Mouse (Mus musculus): ENCODE results near the gene 4921517D22Rik. TPM values are rescaled to one million over a fixed set of nuclear protein-coding genes. Genes with fewer than 3 reads are reported as not detected.
"Not testable (repeated sequence)": the region's sequence is repeated elsewhere in the genome, so short reads cannot be mapped to it uniquely, and the experiment has no call there.

The 4921517D22Rik gene
- not detected for total RNA-seq (2022)

GRCm38 (mm10) chr13:59694008-59694407, at the start of gene 4921517D22Rik:
4921517D22Rik (minus strand) TSS chr13:59694108.
- DNase-seq (ENCODE audit: low spot score) = no peak

DNA sequence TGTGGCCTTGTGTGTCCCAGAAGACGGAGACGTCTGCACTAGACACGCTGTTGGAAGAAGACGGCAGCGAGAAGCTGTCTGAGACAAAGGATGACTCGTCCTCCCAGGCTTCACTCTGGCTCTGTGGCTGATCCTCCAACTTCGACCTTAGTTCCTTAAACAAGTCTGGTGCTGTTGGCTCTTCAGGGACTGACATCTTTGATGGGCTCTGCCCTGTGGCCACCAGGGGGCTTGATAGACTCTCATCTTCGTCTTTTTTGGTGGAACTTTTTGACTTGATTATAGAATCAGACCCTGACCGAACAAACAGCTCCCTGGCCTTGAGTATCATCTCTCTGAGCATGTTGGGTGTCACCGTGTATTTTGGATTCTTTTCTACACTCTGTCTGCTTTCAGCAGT, 47.8 kb upstream of the 4921517D22Rik start:
- peak; percentile 16 for DNase-seq (ENCODE audit: low spot score)

DNA sequence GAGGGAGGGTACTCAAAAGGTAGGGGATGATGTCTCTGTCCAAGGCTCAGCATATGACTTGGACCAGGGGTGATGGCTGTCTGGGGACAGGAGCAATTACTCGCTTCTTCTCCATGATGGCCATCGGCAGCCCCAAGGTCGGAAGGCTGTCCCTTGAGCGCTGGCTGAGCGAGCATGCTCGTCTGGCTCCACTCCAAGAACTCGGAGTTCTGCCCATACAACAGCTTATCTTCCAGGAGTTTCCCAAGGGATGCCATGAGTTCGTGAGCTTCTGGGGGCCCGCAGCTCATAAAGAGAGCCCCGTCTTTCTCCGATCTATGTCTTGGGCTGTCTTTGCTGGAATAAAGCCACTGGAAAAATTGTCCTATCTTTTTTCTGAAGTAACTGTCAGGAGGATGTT, 47.2 kb upstream of the 4921517D22Rik start:
- DNase-seq (ENCODE audit: low spot score) = peak; percentile 57

DNA sequence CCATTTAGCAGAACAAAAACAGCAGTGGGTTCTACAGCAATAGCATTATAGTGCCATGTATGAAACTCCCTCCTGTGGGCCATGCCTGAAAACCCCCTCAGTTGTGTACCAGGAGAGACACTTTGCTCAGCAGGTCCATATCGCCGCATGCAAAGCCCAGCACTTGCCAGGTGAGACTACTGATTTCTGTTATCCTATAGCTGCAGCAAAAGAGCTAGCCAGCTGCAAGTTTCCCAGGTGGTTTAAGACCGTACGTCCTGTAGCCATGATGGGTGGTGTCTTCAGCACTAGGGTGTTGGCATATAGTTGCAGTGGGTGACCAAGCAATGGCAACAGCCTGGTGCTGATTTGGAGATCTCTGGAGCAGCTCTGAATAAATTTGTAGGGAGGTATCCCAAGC, 45.5 kb upstream of the 4921517D22Rik start:
- no peak for DNase-seq (ENCODE audit: low spot score)

DNA sequence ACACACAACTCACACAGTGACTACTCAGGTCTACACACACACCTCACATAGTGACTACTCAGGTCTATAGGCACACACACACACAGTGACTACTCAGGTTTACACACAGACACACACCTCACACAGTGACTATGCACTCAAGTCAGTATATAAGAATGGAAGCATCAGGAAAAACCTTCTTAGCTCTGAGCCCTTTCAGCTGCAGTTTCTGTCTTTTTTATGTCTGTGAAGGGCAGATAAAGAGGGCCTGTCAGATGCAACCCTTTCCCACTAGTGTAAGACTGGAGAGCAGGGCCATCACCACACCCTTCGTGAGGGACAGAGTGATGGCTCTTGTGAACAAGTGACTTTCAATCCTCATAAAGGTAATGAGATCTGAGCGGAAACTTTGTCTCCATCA, 44.5 kb upstream of the 4921517D22Rik start:
- DNase-seq (ENCODE audit: low spot score) = no peak

DNA sequence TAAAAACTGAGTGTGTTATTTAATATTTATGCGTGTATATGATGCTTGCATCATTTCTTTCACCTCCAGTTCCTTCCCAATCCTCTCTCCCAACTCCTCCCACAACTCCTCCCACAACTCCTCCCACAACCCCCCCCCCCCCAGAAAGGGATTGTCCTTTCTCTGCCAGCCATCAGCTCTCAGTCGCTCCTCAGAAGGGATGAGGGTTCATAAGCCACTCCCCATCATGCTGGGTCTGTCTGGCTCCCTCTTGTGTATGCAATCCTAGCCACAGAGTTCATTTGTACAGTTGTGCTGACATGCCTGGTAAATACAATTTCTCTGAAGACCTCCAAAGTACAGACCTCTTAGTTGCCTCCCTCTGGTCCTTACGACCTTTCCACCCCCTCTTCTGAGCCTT, 41.3 kb upstream of the 4921517D22Rik start:
- DNase-seq (ENCODE audit: low spot score) = no peak

DNA sequence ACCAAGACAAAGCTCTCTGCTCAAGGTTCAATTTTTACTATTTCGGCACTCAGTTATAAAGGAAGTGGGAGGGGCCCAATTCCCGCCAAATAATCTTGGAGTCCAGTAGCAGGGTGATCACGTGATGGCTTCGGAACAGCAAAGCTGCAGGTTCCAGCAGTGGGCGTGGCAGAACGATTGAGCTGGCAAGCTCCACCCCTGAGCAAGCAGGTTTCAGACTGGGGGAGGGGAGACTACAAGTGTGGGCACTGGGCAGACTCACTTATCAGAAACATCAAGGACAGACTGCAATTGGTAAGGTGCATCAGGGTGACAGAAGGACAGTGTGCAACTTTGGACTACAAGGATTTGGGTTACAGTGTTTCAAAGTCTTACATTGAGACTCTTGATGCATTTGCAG, 40.4 kb upstream of the 4921517D22Rik start:
- not testable (repeated sequence) for DNase-seq (ENCODE audit: low spot score)

GRCm38 (mm10) chr13:59733936-59734335, 40.0 kb upstream of the 4921517D22Rik start:
- DNase-seq (ENCODE audit: low spot score) = no peak

- no peak for DNase-seq (ENCODE audit: low spot score)
These were observed 37.7 kb upstream of the 4921517D22Rik start, which contains the start of gene Spata31d1d for GRCm38 (mm10) chr13:59731652-59732051. Spata31d1d (minus strand) TSS chr13:59731752.

DNA sequence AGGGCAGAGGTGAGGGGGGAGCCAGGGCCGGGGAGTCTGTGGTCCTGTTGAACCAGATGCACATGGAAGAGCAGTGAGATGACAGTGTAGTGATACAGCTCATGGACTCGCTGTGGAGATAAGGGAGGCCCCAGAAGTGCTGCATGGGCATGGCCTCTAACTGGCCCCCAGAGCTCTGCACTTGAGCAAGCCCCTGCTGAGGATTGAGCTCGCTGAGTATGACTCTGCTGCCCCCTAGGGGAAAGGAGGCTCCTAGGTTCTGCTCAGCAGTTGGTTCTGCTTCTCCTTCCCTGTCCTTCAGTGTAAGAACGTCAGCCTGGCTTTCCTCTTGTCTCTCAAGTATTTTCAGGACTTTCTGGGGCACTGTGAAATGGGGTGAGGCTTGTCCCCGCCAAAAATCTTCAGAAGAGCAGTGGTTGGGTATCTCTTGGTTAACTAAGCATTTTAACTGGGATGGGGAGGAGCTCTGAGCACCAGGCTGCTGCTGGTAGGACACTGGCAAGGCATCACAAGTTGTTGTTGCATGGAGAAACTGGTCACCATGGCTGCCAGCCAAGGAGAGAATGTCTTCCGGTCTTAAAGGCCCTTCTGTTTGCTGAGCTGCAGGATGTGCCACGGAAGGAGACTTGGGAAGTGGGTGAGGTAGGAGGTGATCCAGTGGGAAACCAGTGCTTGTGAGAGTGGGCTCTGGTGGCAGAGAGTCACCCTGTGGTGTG, 34.6 kb upstream of the 4921517D22Rik start:
- peak; percentile 79 for DNase-seq (ENCODE audit: low spot score)

GRCm38 (mm10) chr13:59726139-59726867, 32.4 kb upstream of the 4921517D22Rik start:
- DNase-seq (ENCODE audit: low spot score) = no peak

DNA sequence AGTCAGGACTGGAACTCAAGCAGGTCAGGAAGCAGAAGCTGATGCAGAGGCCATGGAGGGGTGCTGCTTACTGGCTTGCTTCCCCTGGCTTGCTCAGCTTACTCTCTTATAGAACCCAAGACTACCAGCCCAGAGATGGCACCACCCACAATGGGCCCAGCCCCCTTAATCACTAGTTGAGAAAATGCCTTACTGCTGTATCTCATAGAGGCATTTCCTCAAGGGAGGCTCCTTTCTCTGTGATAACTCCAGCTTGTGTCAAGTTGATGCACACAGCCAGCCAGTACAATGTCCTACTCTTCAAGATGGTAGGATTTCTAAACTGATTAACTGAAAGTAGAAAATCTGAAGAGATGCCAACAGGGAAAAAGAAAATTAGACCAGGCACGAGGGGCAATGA, 28.2 kb upstream of the 4921517D22Rik start:
- DNase-seq (ENCODE audit: low spot score) = not testable (repeated sequence)

DNA sequence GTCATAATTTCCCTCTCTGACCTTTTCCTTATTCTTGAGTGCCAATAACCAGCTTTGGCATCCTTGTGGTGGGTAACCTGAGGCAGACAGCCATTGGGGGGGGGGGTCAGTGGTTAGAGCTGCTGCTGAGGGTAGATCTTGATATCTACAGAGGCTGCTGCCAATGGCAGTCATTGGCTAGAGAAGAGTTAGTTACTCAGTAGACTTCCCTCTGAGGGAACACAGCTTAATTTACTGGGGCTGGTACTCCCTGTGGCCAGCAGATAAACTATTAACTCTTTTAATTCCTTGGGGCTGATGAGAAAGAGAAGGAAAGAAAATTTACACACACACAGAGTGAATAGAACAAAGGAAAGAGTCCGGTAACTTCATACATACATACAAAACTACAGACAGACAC, 25.6 kb upstream of the 4921517D22Rik start:
- no peak for DNase-seq (ENCODE audit: low spot score)

GRCm38 (mm10) chr13:59718857-59719440, 25.0 kb upstream of the 4921517D22Rik start:
- peak; percentile 25 for DNase-seq (ENCODE audit: low spot score)

GRCm38 (mm10) chr13:59713710-59714109, 19.8 kb upstream of the 4921517D22Rik start:
- DNase-seq (ENCODE audit: low spot score) = no peak

DNA sequence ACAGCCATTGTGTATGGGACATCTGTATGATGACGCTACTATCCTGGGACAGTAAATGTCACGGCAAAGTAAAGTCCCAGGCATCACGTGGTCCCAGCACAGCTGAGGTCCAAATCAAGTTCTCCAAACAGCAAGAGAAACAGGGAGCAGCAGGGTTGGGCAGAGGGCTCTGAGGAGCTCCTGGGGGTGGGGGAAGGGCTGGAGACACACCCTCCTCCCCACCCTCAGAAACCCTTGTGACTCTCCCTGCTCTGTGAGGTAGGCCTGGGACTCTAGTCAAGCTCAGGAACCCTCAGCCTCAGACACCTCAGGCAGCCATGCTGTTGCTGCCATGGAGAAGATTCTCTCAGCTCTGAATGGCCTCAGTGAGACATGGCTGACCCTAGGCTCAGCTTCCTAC, 18.1 kb upstream of the 4921517D22Rik start, which contains the start of gene Spata31d1b:
Gene Spata31d1b (plus strand): TSS at position 301 of the 400 bp plus-strand sequence.
- DNase-seq (ENCODE audit: low spot score) = not testable (repeated sequence)

- no peak for DNase-seq (ENCODE audit: low spot score)
These were observed 16.3 kb upstream of the 4921517D22Rik start, which contains the start of gene Spata31d1a for GRCm38 (mm10) chr13:59710230-59710629. Spata31d1a (minus strand) TSS chr13:59710330.

- DNase-seq (ENCODE audit: low spot score) = peak; percentile 3
These were observed 10.7 kb upstream of the 4921517D22Rik start for GRCm38 (mm10) chr13:59704562-59704961.

DNA sequence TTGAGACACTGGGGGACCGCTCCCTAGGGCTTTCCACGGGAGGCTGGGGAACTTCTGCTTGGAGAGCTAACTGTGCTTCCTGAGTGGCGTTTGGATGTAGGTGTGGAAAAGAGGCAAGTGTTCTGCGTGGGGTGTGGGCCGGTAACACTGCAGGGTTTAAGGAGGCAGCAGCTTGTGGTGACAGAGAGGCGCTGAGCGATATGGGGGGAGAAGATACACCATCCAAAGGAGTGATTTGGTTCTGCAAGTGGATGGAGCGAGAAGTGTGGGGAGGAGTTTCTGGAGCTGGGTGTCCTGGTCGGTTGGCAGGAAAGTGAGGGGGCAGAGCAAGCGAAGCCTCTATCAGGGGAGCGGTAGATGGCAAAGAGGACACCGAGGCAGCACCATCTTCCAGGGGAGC, 9.6 kb upstream of the 4921517D22Rik start:
- DNase-seq (ENCODE audit: low spot score) = no peak

GRCm38 (mm10) chr13:59700137-59700536, 6.2 kb upstream of the 4921517D22Rik start:
- not testable (repeated sequence) for DNase-seq (ENCODE audit: low spot score)

GRCm38 (mm10) chr13:59699131-59699530, 5.2 kb upstream of the 4921517D22Rik start:
- DNase-seq (ENCODE audit: low spot score) = no peak

- no peak for DNase-seq (ENCODE audit: low spot score)
These were observed 1.9 kb upstream of the 4921517D22Rik start for GRCm38 (mm10) chr13:59695781-59696180.
